Comparison of ENCODE assay signal across 16 mouse cellular contexts in the genomic region with DNA sequence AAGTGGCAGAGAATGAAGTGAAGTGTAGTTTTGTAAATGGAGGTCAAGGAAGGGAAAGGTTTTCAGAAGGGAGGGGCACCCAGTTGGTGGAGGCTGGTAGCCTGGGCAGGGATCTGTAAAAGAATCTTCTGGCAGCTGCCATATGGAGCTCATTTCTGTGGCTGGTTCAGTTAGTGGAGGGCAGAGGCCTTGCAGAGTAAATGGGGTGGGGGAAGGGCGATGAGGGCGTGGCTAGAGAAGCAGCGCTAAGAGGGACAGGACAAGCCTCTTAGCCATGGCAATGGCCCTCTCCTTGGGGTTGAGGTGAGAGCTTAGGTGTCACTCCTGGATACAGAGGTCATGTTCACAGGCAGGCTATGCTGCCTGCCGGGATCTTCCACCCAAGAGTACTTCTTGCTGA. TPM values are rescaled to one million over a fixed set of nuclear protein-coding genes. Genes with fewer than 3 reads are reported as not detected.
DNase-seq lines count a peak whose midpoint lies in the region; ATAC-seq lines count a peak whose summit lies in the region.
"Had no signal": no experiment of that assay in that cellular context is flagged by ENCODE, and none has a peak within 500 bp of the region (broad histone marks: within the 10 kb centered on the region; RNA-seq: fewer than 3 reads in every experiment).

No protein-coding gene starts in this region.

- H3K9ac ChIP-seq in kidney, embryonic 15.5 days = no peak overlapping the region
- H3K9ac ChIP-seq in neural tube, embryonic 15.5 days (replicated peaks) = no peak overlapping the region
- no peak overlapping the region for H3K9ac ChIP-seq in embryonic facial prominence, embryonic 15.5 days
- H3K9ac ChIP-seq: embryonic facial prominence, embryonic 12.5 days; forebrain, postnatal 0 days had no signal

- 0 out of 2 replicates have a peak, but pooled peaks have one; percentile 8 for ATAC-seq in kidney, embryonic 15.5 days (replicated peaks; ENCODE audit: low FRiP score)
- ATAC-seq in neural tube, embryonic 15.5 days (ENCODE audit: low FRiP score) = no peak
- peak; percentile 59 for ATAC-seq in embryonic facial prominence, embryonic 15.5 days (ENCODE audit: insufficient number of reproducible peaks, low FRiP score, low TSS enrichment, low read depth)
- ATAC-seq: forebrain, postnatal 0 days; intestine, embryonic 16.5 days had no signal

- WGBS in kidney, embryonic 15.5 days = 40% methylated on average over 4 of the region's 4 CpGs
- WGBS in neural tube, embryonic 15.5 days = 45% methylated on average over 4 of the region's 4 CpGs
- WGBS in embryonic facial prominence, embryonic 15.5 days = 23% methylated on average over 4 of the region's 4 CpGs

- 0 out of 2 replicates have a peak, but pooled peaks cover 5% of the 10 kb centered on the region for H3K4me1 ChIP-seq in kidney, embryonic 15.5 days
- no peaks in the 10 kb centered on the region for H3K4me1 ChIP-seq in neural tube, embryonic 15.5 days
- H3K4me1 ChIP-seq in embryonic facial prominence, embryonic 15.5 days = peaks cover 14% of the 10 kb centered on the region

- no peaks in the 10 kb centered on the region for H3K27me3 ChIP-seq in kidney, embryonic 15.5 days
- no peaks in the 10 kb centered on the region for H3K27me3 ChIP-seq in neural tube, embryonic 15.5 days (replicated peaks)
- H3K27me3 ChIP-seq in embryonic facial prominence, embryonic 15.5 days = no peaks in the 10 kb centered on the region
- H3K27me3 ChIP-seq: embryonic facial prominence, embryonic 12.5 days had no signal

- DNase-seq in kidney, adult 9 months = no peak
- DNase-seq in neural tube, embryonic 10.5 days (ENCODE audit: extremely low spot score, low spot score) = peak; percentile 29
- DNase-seq in retina, embryonic 14.5 days (ENCODE audit: low spot score) = peak; percentile 59
- DNase-seq in c-Kit-positive CD71-positive TER-119-positive erythroid progenitor cells, embryonic 14.5 days (ENCODE audit: low spot score) = no peak
- DNase-seq in urinary bladder, postnatal 36 days (ENCODE audit: low spot score in 2 of 2) = no peak
- DNase-seq: cerebellum, adult 8-10 months; forebrain, postnatal 0 days; spleen, adult 18-20 months had no signal

- no peak overlapping the region for H3K4me3 ChIP-seq in kidney, embryonic 15.5 days (replicated peaks)
- no peak overlapping the region for H3K4me3 ChIP-seq in neural tube, embryonic 15.5 days (replicated peaks)
- no peak overlapping the region for H3K4me3 ChIP-seq in embryonic facial prominence, embryonic 15.5 days (replicated peaks)
- H3K4me3 ChIP-seq: embryonic facial prominence, embryonic 12.5 days had no signal

- H3K4me2 ChIP-seq in kidney, embryonic 15.5 days = no peak overlapping the region
- H3K4me2 ChIP-seq in neural tube, embryonic 15.5 days = no peak overlapping the region
- H3K4me2 ChIP-seq in embryonic facial prominence, embryonic 15.5 days (replicated peaks) = no peak overlapping the region
- H3K4me2 ChIP-seq: embryonic facial prominence, embryonic 12.5 days had no signal

- H3K9me3 ChIP-seq in kidney, embryonic 15.5 days (replicated peaks) = no peaks in the 10 kb centered on the region
- H3K9me3 ChIP-seq in neural tube, embryonic 15.5 days (replicated peaks) = no peaks in the 10 kb centered on the region
- no peaks in the 10 kb centered on the region for H3K9me3 ChIP-seq in embryonic facial prominence, embryonic 15.5 days (replicated peaks)
- H3K9me3 ChIP-seq: embryonic facial prominence, embryonic 12.5 days had no signal

- no peaks in the 10 kb centered on the region for H3K36me3 ChIP-seq in kidney, embryonic 15.5 days
- no peaks in the 10 kb centered on the region for H3K36me3 ChIP-seq in neural tube, embryonic 15.5 days
- H3K36me3 ChIP-seq in embryonic facial prominence, embryonic 15.5 days = no peaks in the 10 kb centered on the region
- H3K36me3 ChIP-seq: embryonic facial prominence, embryonic 12.5 days had no signal

- H3K27ac ChIP-seq in kidney, embryonic 15.5 days = no peak overlapping the region
- H3K27ac ChIP-seq in neural tube, embryonic 15.5 days (replicated peaks) = no peak overlapping the region
- H3K27ac ChIP-seq in embryonic facial prominence, embryonic 15.5 days (replicated peaks) = no peak overlapping the region
- H3K27ac ChIP-seq: embryonic facial prominence, embryonic 12.5 days had no signal

RNA-seq across cellular contexts. Expression of gene Zfp648, which starts 12.4 kb away (rescaled TPM):
- 0.26 and 0.28 TPM in 2 replicates for polyA plus RNA-seq in kidney, embryonic 15.5 days (2015; fragmentation: Nextera tagmentation; extraction: Ambion mirVana)
- 1.7 and 2.2 TPM in 2 replicates for polyA plus RNA-seq in neural tube, embryonic 15.5 days (2015; fragmentation: Nextera tagmentation; extraction: Ambion mirVana)
- 0.42 and 0.52 TPM in 2 replicates for polyA plus RNA-seq in embryonic facial prominence, embryonic 15.5 days (2015; fragmentation: Nextera tagmentation; extraction: Ambion mirVana)
- polyA plus RNA-seq: heart, postnatal 0 days; intestine, embryonic 16.5 days; liver, adult 2 months; testis, adult 2 months had no signal

Comparison
In these comparisons a context has a peak if more than half of its experiments do, and no peak if none do; other contexts are left out.
1. DNase-seq: peak in neural tube, embryonic 10.5 days (single experiment) and retina, embryonic 14.5 days (single experiment); none in kidney, adult 9 months (single experiment), c-Kit-positive CD71-positive TER-119-positive erythroid progenitor cells, embryonic 14.5 days (single experiment) and urinary bladder, postnatal 36 days (0 of 2).